In genomic region chr12:75450592-75450991, GRCm38 (mm10) we compare ENCODE assay signal across 22 mouse cellular contexts. TPM values are rescaled to one million over a fixed set of nuclear protein-coding genes. Genes with fewer than 3 reads are reported as not detected.
"Had no signal": no experiment of that assay in that cellular context is flagged by ENCODE, and none has a peak within 500 bp of the region (broad histone marks: within the 10 kb centered on the region; RNA-seq: fewer than 3 reads in every experiment).

No protein-coding gene starts in this region.

- H3K4me1 ChIP-seq: midbrain, embryonic 10.5 days; midbrain, embryonic 13.5 days; neural tube, embryonic 13.5 days; stomach, embryonic 15.5 days had no signal

- H3K27me3 ChIP-seq: liver, embryonic 13.5 days; megakaryocyte, embryonic 14.5 days; midbrain, embryonic 13.5 days; neural tube, embryonic 13.5 days; stomach, embryonic 15.5 days had no signal

- H3K4me3 ChIP-seq: left cerebral cortex, adult 2 months; liver, embryonic 13.5 days; megakaryocyte, embryonic 14.5 days; midbrain, embryonic 10.5 days; midbrain, embryonic 13.5 days; myocyte; neural tube, embryonic 13.5 days; stomach, embryonic 15.5 days had no signal

- H3K27ac ChIP-seq: hindbrain, postnatal 0 days; left cerebral cortex, adult 2 months; liver, embryonic 13.5 days; midbrain, embryonic 10.5 days; midbrain, embryonic 13.5 days; neural tube, embryonic 13.5 days; stomach, embryonic 15.5 days had no signal

- H3K9me3 ChIP-seq: liver, embryonic 13.5 days; megakaryocyte, embryonic 14.5 days; midbrain, embryonic 10.5 days; midbrain, embryonic 13.5 days; neural tube, embryonic 13.5 days; stomach, embryonic 15.5 days had no signal

- H3K4me2 ChIP-seq: liver, embryonic 13.5 days; lung, embryonic 14.5 days; midbrain, embryonic 13.5 days; neural tube, embryonic 13.5 days; stomach, embryonic 15.5 days had no signal

- ATAC-seq: midbrain, embryonic 13.5 days; midbrain, embryonic 16.5 days had no signal

- DNase-seq: kidney, adult 2 months; layer of hippocampus, postnatal 36 days; liver, embryonic 13.5 days; right cerebral cortex, postnatal 25 days; spleen, adult 18-20 months had no signal

- H3K9ac ChIP-seq: liver, embryonic 13.5 days; lung, embryonic 14.5 days; midbrain, embryonic 13.5 days; neural tube, embryonic 13.5 days; stomach, embryonic 15.5 days had no signal

RNA-seq across cellular contexts. Expression of gene Gphb5, which starts 34.0 kb away (rescaled TPM):
- polyA plus RNA-seq: hindbrain, postnatal 0 days; inflammation-experienced regulatory T-cells, adult 6 months; kidney, adult 2 months; limb, embryonic 11.5 days; limb, embryonic 14.5 days; liver, adult 2 months; liver, embryonic 13.5 days; liver, embryonic 16.5 days; lung, embryonic 14.5 days; lung, postnatal 0 days; midbrain, embryonic 10.5 days; midbrain, embryonic 13.5 days; midbrain, embryonic 16.5 days; myocyte; neural tube, embryonic 13.5 days; stomach, embryonic 15.5 days; testis, adult 2 months had no signal
